Mouse (Mus musculus) liver, postnatal 0 days (tissue): ENCODE measurements at regions not wholly inside any gene's neighbourhood (a gene's known extent, or its start where the extent isn't known, plus 50 kb on each side); places are given as distances from the start of the nearest gene placed in this dataset.

Source experiments
- CTCF ChIP-seq: sonication (generic); IDR thresholded peaks from 2 replicates; pipeline ENCODE4 v1.5.1; 2016; ENCODE audit warnings: antibody characterized with exemption, low read depth
- EP300 ChIP-seq: IDR thresholded peaks from 2 replicates; pipeline ENCODE4 v1.6.1; 2016; ENCODE audit warnings: antibody characterized with exemption, low read depth, mild to moderate bottlenecking

DNA sequence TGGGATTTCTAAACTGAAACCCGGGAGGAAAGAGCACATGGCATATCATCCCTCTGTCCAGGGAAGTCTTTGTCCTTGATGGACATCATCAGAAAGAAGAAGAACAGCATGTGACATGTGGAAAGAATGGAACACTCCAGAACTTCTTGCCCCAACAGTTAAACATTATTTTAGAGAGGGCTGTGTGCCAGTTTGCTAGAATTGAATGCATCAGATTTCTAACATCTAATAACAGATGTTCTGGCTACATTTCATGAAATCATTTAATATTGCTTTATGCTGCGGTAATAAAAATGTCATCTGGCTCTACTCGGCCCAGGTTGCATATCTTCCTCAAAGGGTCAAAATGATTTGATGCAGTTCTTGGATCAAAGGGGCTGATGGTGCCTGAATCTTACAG lies 140.4 kb downstream of the Rdh14 start:
- no peak for TF ChIP-seq CTCF
- TF ChIP-seq EP300, result no peak
